Mouse (Mus musculus) bone marrow, adult 2 months (tissue): ENCODE measurements around the gene Klhl4. TPM values are rescaled to one million over a fixed set of nuclear protein-coding genes. Genes with fewer than 3 reads are reported as not detected.

Source experiments
- H3K27ac ChIP-seq: fragments of 200-500 bp; 2 replicates; pipeline ENCODE4 v1.5.1; 2012; ENCODE audit warnings: low read depth, mild to moderate bottlenecking, control low read depth, inconsistent platforms, low read length; ENCODE audit not compliant: control insufficient read depth, poor library complexity, insufficient read depth
- H3K4me1 ChIP-seq: fragments of 200-500 bp; 2 replicates; pipeline ENCODE4 v1.6.1; 2011; ENCODE audit warnings: low read length; ENCODE audit not compliant: control insufficient read depth, insufficient read depth
- H3K4me3 ChIP-seq: fragments of 200-500 bp; replicated peaks from 2 replicates; pipeline ENCODE3; 2011; ENCODE audit warnings: mild to moderate bottlenecking, low read depth, low read length, control low read depth; ENCODE audit not compliant: control insufficient read depth
- CTCF ChIP-seq: fragments of 200-500 bp; IDR thresholded peaks from 2 replicates; pipeline ENCODE4 v1.5.1; 2011; ENCODE audit warnings: low read length, control low read depth; ENCODE audit not compliant: control insufficient read depth, insufficient read depth
- POLR2A ChIP-seq: fragments of 200-500 bp; IDR thresholded peaks from 2 replicates; pipeline ENCODE4 v1.6.1; 2011; ENCODE audit warnings: low read depth, mild to moderate bottlenecking, control low read depth, low read length, borderline replicate concordance; ENCODE audit not compliant: control insufficient read depth
- whole genome bisulfite sequencing: fragments of 180-500 bp; shearing (Covaris S2); methylation state at CpG from one replicate; pipeline ENCODE4 v1.1.7; 2018; 5-methylcytosine and 5-hydroxymethylcytosine counted together
- polyA plus RNA-seq: library from polyadenylated mRNA; stranded (reverse); fragments of >200 nt; gene quantifications from 2 replicates; pipeline ENCODE4 v1.2.4, GENCODE M21; 2011; ENCODE audit warnings: low replicate concordance; ENCODE audit not compliant: missing spikeins, insufficient read depth, insufficient read length

Klhl4 gene
- not detected in 2 replicates for polyA plus RNA-seq

- 19% methylated on average over 14 of the region's 14 CpGs for WGBS
- Histone ChIP-seq H3K27ac (no peak within 1 kb of the TSS), H3K4me3 (no peak within 1 kb of the TSS), H3K4me1 (no peaks in the 10 kb centered on the region)
- no peak for TF ChIP-seq CTCF
- no peak for TF ChIP-seq POLR2A
Observed at GRCm38 (mm10) chrX:114473782-114474731, at the start of gene Klhl4. Klhl4 (plus strand) TSS chrX:114474333.

GRCm38 (mm10) chrX:114484153-114484552 is 10.0 kb downstream of the Klhl4 start:
- no peak for TF ChIP-seq POLR2A
- no peak for TF ChIP-seq CTCF
- H3K4me3 ChIP-seq, result no peak overlapping the region
- no peaks in the 10 kb centered on the region for H3K4me1 ChIP-seq
- no peak overlapping the region for H3K27ac ChIP-seq

GRCm38 (mm10) chrX:114486691-114487090 is 12.6 kb downstream of the Klhl4 start:
- H3K27ac ChIP-seq, result no peak overlapping the region
- no peak for TF ChIP-seq POLR2A
- no peak for TF ChIP-seq CTCF
- H3K4me1 ChIP-seq, result no peaks in the 10 kb centered on the region

GRCm38 (mm10) chrX:114558141-114558540 is 84.0 kb downstream of the Klhl4 start:
- H3K27ac ChIP-seq, result no peak overlapping the region
- TF ChIP-seq POLR2A (no peak), CTCF (no peak)
- no peaks in the 10 kb centered on the region for H3K4me1 ChIP-seq
- H3K4me3 ChIP-seq, result no peak overlapping the region
- 44% methylated on average over 3 of the region's 3 CpGs for WGBS

More at GRCm38 (mm10) chrX:114486691-114487090, 12.6 kb downstream of the Klhl4 start:
- H3K4me3 ChIP-seq, result no peak overlapping the region

GRCm38 (mm10) chrX:114582311-114582710 is 108.2 kb downstream of the Klhl4 start:
- H3K4me1 ChIP-seq, result no peaks in the 10 kb centered on the region
- H3K27ac ChIP-seq, result no peak overlapping the region
- 50% methylated on average over 1 of the region's 1 CpGs for WGBS
- TF ChIP-seq CTCF (no peak), POLR2A (no peak)
- no peak overlapping the region for H3K4me3 ChIP-seq
